Mouse (Mus musculus) layer of hippocampus, adult 2 months (tissue): ENCODE data around the gene Adprm. TPM values are rescaled to one million over a fixed set of nuclear protein-coding genes. Genes with fewer than 3 reads are reported as not detected.

Source experiments
- DNase-seq, 2 experiments: peaks; one replicate each; pipeline ENCODE4 v3.0.0; 2022; ENCODE audit warnings: low spot score in 2 of 2
- H3K27ac ChIP-seq: fragments of 200-600 bp; 2 replicates; pipeline ENCODE4 v1.8.1; 2022
- H3K4me3 ChIP-seq: fragments of 200-600 bp; 2 replicates; pipeline ENCODE4 v1.8.1; 2022; ENCODE audit warnings: mild to moderate bottlenecking
- CTCF ChIP-seq: fragments of 200-600 bp; conservative IDR thresholded peaks from 2 replicates; pipeline ENCODE4 v1.8.1; 2022; ENCODE audit warnings: antibody characterized with exemption, mild to moderate bottlenecking, moderate library complexity
- microRNA-seq, 2 experiments: library from miRNA; unstranded; fragments of <30 nt; microRNA quantifications; one replicate each; pipeline ENCODE4 v1.2.0; 2021
- total RNA-seq, 2 experiments: library from RNA; stranded (reverse); gene quantifications; 2 replicates each; pipeline ENCODE4 v1.2.3; 2021

Adprm gene
- total RNA-seq, 2 experiments from 2014 or later: 27.7 to 29.3 TPM

DNA sequence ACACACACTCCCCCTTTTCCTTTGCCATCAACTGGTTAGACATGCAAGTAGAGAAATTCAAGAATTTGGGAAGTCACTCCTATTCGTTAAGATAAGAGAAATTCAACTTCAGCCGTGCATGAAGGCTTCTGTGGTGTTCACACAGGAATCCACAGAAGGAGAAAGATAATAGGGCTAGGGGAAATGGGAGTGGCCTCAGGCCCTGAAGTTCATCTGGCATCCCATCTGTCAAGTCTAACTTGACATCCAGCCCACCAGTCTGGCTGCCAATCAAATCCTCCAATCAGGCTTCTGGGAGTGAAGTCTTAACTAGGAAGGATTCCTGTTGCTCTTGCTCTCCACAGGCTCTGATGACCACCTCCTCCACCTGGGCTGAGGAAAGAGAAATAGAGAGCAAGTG lies 49.5 kb downstream of the Adprm start:
- H3K27ac ChIP-seq: no peak overlapping the region
- no peak for DNase-seq
- TF ChIP-seq CTCF: no peak
- H3K4me3 ChIP-seq: no peak overlapping the region

DNA sequence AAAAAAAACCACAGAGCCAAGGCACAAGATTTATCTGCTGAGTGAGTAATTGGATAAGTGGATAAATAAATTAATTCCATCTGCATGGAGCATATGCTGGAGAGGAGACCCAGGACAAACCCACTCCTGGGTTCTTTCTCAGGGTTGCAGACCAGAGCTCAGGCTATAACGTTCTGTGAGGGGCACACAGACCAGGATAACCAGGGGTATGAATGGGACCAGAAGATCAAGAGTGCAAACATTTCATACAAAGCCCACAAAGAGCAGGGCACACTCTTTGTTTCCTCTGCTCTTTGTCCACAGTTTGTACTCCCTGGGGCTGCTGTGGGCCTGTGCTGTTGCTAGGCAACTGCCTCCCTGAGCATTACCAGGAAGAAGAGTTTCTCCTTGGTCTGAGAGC lies 50.7 kb downstream of the Adprm start:
- H3K4me3 ChIP-seq: no peak overlapping the region
- no peak for TF ChIP-seq CTCF
- no peak for DNase-seq
- H3K27ac ChIP-seq: no peak overlapping the region

DNA sequence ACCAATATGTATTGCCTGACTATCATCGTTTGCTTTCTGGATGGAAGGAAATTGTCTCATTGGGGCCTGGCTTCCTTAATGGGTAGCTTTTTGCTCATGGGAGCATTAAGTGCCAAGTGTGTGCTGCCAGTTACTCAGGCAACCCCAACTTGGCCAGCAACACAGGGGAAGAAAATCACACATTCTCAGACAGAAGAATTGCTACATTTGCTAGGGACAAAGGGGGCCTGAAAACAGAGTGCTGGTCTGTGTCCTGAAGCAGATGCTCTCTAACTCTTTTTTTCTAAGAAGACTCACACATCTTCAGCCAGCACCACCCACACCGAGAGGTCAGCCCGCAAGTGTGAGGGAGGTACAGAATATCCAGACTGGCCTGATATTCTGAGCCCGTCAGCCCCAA lies 51.7 kb downstream of the Adprm start:
- Histone ChIP-seq H3K27ac (no peak overlapping the region), H3K4me3 (no peak overlapping the region)
- no peak for TF ChIP-seq CTCF
- DNase-seq: no peak

DNA sequence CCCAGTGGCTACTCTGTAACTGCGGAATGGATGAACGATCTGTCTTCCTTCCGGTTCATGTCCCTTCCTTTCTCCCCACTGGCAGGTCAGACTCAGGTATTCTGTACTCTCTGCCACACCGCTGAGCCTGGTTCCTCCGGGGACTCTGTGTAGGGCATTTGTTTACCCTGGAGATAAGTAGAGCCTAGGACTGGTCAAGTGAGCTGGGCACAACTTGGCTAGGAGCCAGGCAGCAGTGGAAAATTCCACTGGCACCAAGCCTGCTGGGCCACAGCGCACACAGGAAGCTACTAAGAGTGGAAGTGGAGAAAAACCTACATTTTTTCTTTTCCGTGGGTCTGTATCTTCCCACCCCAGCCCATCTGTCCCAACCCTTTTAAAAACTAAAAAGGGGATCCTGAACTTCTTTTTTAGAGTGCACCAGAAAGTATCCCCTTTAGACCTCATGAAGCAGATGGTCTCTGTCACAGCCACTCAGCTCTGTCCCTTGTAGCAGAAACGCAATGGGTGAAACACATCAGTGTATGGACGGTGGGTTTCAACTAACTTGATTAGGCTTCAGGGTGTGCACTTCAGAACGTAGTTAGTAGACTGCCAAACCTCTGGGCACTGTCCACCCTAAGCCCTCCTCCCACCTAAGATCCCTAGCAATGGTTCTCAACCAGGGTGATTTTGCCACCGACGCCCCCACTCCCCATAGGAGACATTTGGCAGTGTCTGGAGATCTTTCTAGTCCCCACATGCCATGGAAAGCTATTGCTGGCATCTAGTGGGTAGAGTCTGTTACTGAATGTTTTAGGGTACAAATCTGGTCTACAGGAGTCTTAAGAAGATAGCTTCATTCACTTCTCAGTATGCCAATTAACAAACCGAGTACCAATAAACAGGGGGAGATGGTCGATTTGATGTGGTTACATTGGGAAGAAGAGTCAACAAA lies 53.7 kb downstream of the Adprm start:
- DNase-seq: peak in 1 of 2 experiments; percentile 25
- Histone ChIP-seq H3K27ac (no peak overlapping the region; the same call in 1 of the 2 replicates), H3K4me3 (no peak overlapping the region)
- peak; percentile 56 for TF ChIP-seq CTCF

DNA sequence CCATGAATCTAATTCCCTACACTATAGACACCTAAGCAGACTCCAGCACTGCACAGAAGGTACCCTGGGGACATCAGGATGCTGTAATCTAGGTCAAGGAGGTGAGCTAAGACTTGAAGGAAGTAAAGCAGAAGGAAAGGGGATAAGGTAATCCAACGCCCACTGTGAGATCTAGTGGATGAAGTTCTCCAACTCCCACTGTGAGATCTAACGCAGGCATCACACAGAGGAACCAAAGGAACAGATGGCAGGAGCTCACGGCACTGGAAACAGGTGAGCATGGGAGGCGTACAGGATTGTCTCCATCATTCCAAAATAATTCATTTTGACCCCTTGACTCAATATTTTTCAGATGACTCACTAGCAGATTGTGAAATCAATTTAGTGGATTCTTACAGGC lies 55.9 kb downstream of the Adprm start:
- Histone ChIP-seq H3K27ac (no peak overlapping the region), H3K4me3 (no peak overlapping the region)
- no peak for DNase-seq
- TF ChIP-seq CTCF: no peak

DNA sequence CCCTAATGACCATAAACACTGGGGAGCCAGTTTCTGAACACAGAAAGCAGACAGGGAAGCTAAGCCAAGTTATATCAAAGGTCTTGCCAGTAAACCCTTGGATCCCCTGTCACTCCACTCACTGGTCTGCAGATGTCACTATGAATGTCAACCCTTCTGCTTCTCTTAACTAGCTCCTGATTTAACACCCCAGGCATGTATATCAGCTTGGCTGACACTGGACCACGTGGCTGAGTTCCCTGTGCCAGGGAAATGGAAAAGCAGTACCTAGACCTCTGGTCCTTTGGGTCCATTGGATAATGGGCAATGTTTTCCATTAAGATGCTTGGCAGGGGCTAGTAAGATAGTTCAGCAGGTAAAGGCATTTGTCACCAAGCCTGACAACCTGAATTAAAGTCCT lies 58.7 kb downstream of the Adprm start:
- H3K27ac ChIP-seq: no peak overlapping the region
- no peak overlapping the region for H3K4me3 ChIP-seq
- DNase-seq: no peak
- TF ChIP-seq CTCF: no peak

DNA sequence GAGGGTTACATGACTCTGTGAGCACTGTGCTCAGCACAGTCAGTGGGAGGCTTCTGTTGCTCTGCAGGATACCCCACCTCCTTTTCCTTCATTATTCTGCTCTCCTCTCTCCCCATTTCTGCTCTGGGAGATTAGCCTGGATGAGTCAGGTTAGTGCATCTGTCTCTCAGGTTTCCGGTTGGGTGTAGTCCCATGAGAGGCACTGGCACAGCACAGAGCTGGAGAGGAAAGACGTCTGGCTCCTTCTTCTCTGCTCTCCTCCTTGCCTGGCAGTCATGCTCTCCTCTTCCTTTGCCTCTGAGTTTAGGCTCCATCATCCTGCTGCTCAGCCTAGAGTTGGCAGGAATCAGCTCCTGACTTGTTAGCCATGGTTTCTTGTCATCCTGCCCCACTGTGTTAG lies 60.2 kb downstream of the Adprm start:
- H3K4me3 ChIP-seq: no peak overlapping the region
- DNase-seq: peak in 1 of 2 experiments; percentile 9
- TF ChIP-seq CTCF: no peak
- H3K27ac ChIP-seq: no peak overlapping the region

Small RNAs within 50 kb of the gene (microRNA-seq; reads per million reads assigned to microRNA genes)
- 0 reads per million in 2 experiments for gene Mir6923

Other genes with a start within 250 kb of the Adprm start
- gene Pirt, start 140.6 kb downstream of the Adprm start, total RNA-seq: 1 to 10 TPM; 1.4 to 1.9 TPM
- not detected for gene Tmem238l, start 96.0 kb downstream of the Adprm start, total RNA-seq
- under 1 TPM; 0.44 to 0.95 TPM for gene Tmem220, start 27.4 kb downstream of the Adprm start, total RNA-seq
- gene Sco1, start 76 bp upstream of the Adprm start, total RNA-seq: 10 to 100 TPM in 1 of 2 experiments, 1 to 10 TPM in 1; 9.4 to 10.6 TPM
- gene Myh3, start 25.7 kb upstream of the Adprm start, total RNA-seq: under 1 TPM; 0.67 to 0.91 TPM
- under 1 TPM; 0.10 to 0.18 TPM for gene Myh2, start 118.4 kb upstream of the Adprm start, total RNA-seq
- under 1 TPM; 0.17 to 0.20 TPM for gene Myh1, start 147.5 kb upstream of the Adprm start, total RNA-seq
- gene Myh4, start 185.4 kb upstream of the Adprm start, total RNA-seq: under 1 TPM; 0.07 to 0.15 TPM
- gene Myh8, start 224.5 kb upstream of the Adprm start, total RNA-seq: 1 to 10 TPM; 1.3 to 1.4 TPM